Mouse (Mus musculus) spleen, postnatal 14 days (tissue): Measurements from ENCODE around the gene Bahcc1.

Experiments used
- DNase-seq, 2 experiments: peaks; one replicate each; pipeline ENCODE4 v3.0.0; 2021 to 2022; ENCODE audit warnings: low spot score in 2 of 2

Bahcc1 gene

DNA sequence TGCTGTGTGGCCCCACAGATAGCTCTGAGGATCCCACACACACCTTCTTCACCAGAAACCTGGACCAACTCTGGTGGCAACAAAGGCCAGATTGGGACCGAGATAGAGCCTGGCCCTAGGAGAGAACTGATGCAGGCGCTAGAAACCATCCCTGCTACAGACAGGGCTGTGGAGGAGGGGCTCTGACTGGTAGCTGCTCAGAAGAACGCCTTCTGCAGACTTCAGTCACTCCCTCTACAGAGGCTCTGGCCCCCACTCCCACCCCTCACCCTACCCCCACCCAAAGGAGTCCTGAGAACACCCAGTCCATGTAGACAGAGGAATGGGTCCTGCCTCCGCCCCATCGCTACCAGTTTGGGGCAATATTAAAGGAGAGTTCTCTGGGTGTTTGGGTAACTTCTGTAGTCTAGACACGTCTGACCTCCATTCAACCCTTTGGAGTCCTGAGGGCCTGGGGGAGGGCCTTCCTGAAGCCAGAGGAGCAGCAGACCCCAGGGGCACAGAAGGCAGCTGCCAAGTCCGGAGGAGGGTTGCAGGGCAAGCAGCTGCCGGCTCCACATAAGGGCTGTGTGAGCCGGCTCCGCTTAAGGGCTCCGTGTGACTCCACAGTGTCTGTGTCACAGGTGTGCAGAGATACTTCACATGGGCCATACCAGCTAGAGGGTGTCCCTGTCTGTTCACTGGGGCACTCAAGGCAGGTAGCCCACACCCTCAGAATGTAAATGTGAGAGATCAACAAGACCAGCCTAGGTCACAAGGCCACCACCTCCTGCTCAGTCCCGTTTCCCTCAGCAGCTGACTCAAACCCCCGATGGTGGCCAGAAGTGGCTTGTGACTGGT is 63.8 kb downstream of the Bahcc1 start:
- no peak for DNase-seq

DNA sequence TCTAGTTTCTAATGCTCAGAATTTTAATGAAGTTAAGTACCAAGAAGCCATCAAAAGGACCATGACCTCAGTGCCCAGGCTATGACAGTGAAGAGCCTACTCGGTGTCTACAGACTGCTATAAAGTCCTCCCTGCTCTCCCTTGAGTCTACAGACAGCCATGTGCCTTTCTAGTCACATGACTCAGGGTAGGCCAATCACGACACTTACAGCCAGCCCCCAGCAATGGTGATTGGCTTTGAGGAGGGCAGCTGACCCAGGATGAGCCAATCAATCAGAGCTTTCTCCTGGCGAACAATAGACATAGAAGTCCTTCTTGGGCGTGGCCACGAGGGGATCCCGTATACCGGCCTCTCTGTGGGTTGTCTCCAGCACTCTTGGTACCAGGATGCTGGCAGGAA is 65.0 kb downstream of the Bahcc1 start:
- no peak for DNase-seq

DNA sequence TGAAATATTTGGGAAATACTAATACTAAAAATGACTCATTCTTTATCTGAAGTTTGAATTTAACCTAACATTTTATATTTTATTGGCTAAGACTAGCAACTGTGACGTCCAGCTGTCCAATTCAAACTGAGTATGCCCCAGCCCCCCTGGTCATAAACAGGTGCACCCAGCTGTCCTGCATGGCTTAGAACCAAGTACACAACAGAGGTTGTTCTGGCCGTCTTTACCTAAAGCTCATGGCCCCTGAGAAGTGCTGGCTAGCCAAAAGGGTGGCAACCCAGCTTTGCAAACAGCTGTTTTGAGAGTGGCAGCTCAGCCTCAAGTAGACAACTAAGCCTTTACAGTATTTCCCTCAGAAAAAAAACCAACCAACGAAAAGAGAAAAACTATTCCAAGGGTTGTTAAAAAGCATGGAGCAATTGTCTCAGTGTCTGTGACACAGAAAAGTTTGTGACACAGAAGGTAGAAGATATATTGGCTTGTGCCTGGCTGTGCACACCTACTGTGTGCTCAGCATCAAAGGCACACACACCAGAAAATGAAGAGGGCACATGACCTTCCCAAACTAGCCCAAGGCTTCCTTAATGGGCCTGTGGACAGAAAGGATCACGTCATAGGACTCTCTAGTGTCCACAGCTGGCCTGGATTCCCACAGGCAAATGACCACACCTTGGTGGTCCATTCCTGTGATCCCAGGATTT is 65.8 kb downstream of the Bahcc1 start:
- DNase-seq: no peak

DNA sequence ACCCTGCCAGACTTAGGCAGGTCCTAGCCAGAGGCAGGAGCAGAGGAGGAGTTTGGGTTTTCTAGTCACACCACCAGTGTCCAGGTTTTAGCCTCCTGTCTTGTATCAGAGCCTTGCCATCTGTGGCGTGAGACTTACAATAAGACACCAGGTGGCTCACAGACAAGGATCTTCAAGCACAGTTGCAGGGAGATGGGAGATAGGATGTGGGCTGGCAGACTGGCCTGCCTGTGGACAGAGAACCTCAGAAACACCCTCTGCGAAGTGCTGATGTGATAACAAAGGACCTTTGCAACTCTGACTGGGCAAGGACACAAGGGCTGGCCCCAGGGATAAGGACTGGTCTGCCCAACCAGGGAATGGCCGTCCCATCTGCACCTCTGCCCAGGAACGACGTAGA is 66.7 kb downstream of the Bahcc1 start:
- no peak for DNase-seq

DNA sequence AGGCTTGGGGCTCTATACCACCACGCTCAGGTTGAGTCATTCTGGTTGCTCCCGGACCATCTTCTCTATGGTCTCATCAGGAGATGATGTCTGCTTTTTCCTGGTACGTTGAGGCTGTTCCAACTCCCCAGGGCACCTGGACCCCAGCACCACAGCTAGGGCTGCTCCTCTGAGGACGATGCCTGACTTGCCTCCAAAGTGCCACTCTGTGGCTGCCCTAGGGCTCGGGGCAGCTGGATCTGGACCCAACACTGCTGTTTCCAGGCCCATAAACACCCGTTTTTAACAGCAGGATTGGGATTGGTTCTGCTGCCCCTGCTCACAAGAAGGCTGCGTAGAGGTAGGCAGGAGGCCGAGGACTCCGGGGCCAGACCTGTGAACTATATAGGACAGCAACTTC is 70.4 kb downstream of the Bahcc1 start:
- DNase-seq: no peak

DNA sequence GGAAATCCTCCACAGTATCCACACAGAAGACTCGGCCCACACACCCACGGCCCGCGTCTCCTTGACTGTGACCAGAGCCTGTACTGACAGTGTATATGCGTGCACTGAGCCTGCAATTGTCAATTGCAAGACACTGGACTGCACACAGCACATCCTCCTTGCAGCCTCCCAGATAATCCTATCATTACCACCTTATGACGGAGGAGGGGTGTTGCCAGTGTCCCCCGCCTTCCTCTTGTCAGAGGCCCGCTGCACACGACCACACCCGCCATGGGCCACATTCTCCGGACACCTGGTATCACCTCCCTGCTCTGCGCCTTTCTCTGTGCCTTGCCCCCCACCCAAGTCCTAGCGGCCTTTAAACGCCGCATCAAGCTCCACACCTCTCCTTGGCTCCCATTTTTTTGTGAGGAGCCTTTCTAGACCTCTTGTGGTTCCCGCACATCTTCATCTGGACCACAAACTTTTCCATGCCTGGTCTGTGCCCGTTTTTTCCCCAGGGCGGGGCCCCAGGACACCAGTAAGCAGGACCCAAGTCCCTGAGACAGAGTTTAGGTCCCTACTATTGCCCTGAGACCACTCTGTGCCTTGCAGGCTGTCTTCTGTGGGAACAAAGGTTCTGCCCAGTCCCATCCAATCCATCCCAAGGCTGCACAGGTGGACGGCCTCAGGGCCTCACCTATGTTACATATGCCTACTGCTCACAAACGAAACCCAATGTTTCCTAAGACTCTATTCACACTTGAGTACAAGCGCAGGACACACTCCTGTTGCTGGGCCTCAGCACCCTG is 71.0 kb downstream of the Bahcc1 start:
- peak in 1 of 2 experiments; percentile 31 for DNase-seq

DNA sequence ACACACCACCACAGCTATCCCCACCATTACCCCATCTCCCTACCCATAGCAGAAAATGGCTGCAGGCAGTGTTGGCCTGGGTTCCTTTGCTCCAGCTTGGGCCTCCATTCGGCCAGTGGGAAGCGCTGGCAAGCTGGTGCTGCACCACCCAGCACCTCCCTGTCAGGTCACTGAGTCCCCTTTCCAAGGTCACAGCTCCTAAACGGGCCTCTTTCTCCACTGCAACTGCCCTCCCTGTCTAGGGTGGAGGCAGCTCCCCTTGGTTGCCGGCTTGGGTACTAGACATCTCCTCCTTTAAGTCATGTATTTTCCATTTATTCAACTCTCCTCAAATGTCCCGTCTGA is 71.6 kb downstream of the Bahcc1 start:
- DNase-seq: no peak

DNA sequence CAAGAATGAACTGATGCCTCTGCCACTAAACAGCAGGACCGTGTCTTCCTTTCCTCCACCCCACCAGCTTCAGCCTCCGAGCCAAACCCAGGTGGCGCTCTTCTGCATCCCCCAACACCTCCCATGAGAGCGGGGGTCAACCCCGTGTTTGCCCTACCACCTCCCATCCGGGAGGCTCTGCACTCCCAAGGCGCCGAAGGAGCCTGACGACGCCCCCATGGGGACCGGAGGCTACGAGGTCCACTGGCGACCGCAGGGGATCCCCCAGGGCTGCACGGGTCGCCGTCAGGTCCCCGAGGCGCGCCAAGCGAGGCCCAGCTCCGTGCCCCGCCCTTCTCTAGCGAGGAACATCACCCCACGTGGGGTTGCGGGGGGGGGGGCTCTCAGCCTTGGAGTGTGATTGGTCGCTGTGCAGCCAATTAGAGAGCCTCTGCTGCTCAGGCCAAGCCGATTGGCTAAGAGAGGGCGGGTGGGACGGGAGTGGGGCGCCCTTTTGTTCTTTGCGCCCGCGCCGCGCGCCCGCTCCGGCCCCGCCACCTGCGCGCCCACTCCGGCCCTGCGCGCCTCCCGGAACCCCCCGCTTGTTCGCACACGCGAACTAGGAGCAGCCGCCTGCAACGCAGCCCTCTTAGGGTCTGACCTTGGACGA is 72.3 kb downstream of the Bahcc1 start:
- peak; percentile 69 to 79 for DNase-seq

DNA sequence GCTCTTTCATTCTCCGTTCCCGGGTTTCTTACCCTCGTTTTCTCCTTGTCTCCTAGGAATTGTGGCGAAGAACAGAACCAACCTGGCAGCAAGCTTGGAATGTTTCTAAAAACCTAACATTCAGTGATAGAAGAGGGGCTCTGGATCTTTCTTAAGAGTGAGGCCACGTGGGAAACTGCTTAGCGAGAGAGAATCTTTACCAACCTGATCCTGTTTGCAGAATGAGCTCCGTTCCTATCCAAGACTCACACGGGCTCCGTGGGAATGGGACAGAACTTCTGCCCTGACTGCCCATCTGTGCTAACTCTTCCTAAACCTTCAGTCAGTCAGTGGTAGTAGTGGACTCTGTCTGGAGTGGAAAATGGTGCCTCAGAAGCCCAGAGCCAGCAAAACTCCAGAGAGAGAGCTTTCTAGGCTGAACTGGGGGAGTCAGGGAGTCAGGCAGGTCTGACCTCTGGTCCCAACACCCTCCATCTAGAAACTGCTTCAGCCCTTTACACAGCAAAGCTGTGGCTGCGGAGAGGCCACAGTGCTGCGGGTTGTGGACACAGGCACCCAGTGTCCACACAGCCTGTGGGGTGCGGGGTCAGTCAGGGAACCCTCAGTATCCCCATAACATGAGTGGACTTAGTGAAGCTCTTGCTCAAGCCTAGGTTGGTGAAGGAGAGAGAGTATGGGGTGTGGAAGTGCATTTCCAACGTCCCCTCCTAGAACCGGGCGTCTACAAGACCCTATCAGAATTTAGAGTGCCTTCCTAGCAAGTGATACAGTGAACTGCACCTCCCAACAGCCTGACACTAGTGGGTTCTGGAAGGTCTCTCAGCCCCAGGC is 73.0 kb downstream of the Bahcc1 start:
- DNase-seq: no peak

DNA sequence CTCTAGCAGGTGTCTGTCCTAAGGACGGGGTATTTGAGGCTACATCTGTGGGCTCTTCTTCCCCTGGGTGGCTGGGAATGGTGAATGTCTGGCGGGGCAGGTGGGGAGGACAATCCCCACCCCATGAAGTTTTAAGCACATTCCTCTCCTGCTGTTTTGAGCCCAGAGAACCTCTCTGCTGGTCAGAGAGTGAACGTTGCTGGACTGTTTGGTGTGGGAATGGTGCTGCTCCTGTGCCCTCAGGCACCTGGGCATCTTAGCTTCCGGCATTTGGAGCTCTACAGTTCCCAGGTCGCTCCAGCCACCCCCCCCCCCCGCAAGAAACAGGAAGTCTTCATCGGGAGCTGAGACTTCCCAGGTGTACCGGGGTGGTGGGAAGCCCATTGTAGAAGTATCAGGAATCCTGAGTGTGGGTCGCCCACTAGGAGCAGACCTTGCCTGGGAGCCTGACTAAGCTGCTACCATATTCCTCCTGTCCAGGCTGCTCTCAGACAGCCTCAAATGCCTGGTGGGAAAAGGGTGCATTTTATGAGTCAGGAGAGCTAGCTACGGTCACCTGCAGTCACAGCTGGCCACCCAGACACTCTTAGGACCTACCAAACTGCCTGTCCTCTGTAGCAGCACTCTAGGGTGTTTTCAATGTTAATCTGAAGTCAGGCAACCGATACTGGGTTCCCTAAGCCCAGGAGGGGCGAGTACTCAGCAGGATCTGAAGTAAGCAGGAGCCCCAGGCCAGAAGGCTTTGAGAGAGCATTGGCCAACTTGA is 73.8 kb downstream of the Bahcc1 start:
- no peak for DNase-seq

DNA sequence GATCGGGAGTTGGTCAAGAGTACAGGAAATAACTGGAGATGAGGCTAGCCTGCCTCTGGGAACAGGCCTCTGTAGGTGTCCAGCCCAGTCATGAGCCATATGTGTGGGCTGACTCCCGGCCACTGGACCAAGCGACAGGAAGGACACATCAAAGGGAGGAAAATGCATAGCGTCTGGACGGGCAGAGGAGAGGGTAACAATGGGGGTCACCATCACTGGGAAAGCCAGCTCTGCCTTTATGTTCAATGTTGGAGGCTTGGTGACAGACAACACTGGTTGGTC is 74.3 kb downstream of the Bahcc1 start:
- no peak for DNase-seq

DNA sequence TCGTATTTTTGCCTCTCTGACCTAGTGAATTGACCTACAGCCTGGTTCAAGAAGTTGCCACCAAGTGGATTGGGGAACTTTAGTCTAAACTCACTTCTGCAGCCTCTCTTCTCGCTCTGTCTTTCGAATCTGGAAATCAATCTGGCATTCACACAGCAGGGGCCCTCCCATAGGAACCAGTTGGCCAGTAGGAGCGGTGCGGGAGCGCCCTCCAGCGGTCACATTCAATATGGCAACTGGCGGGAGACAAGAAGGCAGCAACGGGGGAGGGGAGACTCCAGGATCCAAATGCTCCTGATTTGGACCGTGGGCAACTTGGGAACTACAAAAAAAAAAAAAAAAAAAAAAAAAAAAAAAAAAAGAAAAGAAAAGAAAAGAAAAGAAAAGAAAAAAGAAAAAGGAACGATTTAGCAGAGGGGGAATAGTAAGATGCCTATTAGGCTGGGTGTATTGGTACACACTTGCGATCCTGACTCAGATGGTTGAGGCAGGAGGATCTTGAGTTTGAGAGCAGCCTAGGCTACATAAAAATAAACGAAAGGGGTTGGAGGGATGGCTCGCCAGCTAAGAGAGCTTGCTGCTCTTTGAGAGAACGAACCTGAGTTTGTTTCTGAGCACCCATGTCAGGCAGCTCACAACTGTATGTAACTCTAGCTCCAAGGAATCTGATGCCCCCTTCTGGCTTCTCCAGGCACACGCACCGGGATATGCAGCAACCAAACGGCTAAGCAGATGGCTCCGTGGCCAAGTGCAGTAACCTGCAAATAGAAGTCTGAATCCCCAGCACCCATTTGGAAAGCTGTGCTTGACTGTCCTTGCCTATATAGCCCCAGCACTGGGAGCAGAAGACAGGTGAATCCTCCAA is 75.1 kb downstream of the Bahcc1 start:
- DNase-seq: peak; percentile 79 to 87

DNA sequence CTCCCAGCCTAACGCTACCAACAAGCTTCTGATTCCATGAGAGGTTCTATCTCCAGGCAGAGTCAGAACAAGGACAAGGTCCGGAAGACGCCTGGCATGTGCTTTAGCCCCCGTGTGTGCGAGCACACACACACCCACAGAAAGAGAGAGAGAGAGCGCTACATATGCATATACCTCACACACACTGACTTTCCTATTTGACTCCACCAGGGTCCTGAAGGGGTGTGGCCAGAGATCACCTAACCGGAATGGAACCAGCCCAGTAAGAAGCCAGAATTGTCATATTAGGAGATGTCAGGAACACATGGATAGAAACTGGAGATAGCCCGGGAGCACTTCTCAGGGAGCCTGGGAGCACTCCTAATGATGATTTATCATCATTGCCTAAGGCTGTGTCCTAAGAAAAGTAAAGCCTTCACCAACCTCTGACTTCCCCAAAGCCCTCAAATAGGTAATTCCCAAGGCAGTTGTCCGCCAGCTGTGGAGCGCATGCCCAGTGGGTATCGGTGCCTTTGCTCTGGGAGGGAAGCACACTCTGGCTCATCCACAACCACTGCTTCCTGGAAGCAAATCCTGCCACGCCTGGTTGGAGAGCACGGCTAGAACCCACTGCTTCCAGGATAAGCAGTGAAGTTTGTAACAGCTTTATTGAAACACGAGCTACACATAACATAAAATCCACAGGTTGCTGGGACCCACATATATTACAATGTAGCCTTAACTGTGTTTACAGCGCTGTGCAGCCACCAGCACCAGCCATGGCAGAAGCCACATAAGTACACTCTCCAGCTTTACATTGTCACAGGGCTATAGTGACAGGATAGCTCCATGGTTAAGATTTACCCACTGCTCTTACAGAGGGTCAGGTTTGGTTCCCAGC is 75.9 kb downstream of the Bahcc1 start:
- peak in 1 of 2 experiments; percentile 1 for DNase-seq

DNA sequence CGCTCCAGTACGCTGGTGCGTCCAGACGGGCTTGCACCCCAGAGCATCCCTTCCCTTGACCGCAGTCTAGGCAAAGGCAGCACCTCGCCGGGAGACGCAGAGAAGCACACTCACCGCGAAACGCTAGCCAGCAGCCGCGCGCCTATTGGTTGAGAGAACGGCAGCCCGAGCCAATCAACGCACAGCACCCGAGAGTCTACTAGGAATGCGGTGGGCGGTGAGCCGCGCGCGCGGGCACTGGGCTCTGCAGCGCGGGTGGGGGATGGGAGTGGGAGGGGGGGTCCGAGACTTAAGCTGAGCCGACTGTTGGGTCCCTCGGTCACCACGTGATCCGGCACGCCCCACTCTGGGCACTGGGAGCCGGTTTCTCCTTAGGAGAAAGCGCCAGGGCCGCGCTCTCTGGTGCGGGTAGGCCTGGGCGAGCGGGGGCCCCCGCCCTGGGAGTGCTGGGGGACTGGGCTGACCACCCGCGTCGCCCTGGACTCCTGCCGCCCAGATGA is 78.1 kb downstream of the Bahcc1 start:
- peak; percentile 63 to 65 for DNase-seq

DNA sequence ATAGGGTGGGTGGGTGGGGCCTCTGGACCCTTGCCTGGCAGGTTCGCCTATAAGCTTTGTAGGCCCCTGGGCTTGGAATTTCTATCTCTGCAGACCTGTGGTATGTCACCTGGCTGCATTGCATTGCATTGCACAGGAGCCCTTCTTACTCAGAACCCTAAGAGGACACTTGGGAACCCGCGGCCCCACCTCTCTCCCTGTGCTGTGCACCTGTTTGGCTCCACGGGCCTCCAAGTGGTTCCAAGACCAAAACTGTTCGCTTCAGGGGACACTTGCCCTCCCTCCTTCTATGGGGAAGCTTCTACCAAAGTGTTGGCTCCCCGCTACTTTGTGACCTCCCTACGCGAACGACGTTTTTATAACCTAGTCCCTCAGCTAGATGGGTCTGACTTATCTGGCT is 78.8 kb downstream of the Bahcc1 start:
- DNase-seq: no peak

DNA sequence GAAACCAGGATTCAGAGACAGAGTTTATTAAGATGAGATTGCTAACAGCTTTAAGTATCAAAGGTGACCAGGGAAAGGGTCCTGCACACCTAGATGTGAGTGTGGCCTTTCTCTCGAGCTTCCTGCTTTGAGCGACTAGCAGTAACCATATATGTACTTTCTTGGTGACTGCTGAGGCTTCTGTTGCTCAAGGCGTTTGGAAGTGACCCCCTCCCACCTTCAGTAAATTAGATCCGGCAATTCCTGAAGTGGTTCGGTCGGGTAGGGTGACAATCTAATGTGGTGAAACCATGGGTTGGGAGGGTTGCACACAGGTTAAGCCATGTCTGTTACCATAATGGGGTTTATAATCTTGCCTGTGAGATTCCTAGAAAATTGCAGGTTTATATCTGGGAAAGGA is 79.3 kb downstream of the Bahcc1 start:
- DNase-seq: no peak

DNA sequence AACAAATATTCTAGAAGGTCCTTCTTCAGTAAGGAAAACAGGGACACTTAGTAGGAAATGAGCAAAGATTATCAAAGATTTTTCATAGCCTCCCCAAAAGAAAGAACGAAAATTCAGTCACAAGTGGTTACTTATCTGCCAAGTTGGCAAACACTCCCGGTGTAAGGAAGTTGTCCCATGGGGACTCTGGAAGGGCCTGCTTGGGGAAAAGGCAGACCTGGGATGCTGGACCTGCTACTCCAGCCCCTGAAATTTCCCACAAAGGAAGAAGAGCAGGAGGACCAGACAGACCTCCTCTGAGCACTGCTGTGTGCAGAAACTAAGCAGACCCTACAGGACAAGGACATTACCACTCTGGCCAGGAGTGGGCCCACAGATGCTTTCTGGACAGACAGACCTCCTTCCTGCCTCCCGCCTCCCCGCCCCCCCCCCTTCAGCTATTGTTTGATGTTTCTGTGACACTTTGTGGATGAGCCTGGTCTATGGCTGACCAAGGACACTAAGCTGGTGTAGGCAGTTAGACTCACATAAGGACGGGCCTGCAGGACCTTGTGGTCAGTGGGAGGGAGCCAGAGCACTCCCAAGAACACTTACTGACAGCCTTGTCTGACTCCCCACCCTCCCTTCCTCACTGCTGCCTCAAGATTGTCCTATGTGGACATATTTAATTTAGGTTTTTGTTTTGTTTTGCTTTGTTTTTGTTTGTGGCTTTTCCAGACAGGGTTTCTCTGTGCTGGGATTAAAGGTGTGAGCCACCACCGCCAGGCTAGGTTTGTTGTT is 81.3 kb downstream of the Bahcc1 start:
- DNase-seq: no peak
